Mouse (Mus musculus): Measurements from ENCODE around the gene Mms19. TPM values are rescaled to one million over a fixed set of nuclear protein-coding genes. Genes with fewer than 3 reads are reported as not detected.

Mms19 gene
- polyA plus RNA-seq, 1 experiment from 2014 or later: 35.6 TPM

DNA sequence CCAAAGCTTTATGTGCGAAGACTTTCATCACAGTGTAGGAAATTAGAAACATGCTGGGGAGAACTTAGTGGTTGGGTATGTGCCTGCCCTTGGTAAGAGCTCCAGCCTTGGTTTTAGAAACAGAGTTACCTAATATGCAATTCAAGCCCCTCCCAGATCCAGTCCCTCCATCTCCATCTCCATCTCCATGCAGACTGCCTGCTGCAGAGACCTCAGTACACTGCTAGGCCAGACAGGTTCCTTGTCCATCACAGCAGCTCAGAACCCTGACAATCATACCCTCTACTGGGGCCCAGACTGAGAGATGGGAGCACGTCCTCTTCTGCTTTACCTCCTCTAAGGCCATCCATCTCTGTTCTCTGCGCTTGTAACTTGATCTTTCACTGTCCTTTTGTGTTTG, 27.6 kb upstream of the Mms19 start:
- Histone ChIP-seq H3K4me1 (ENCODE audit: insufficient read depth) (no peaks in the 10 kb centered on the region), H3K27ac (ENCODE audit: low read depth) (no peak overlapping the region), H3K27me3 (ENCODE audit: insufficient read depth, low read length) (no peaks in the 10 kb centered on the region), H3K36me3 (ENCODE audit: insufficient read depth) (no peaks in the 10 kb centered on the region), H3K4me2 (no peak overlapping the region), H3K9ac (no peak overlapping the region), H3K4me3 (ENCODE audit: low read depth, low read length) (no peak overlapping the region), H3K9me3 (ENCODE audit: low read depth, low read length) (no peaks in the 10 kb centered on the region)
- 43% methylated on average over 3 of the region's 3 CpGs for WGBS
- DNase-seq (no peak), ATAC-seq (ENCODE audit: insufficient read depth) (no peak)
- no peak for TF ChIP-seq CTCF (IDR thresholded peaks at IDR 0.05; ENCODE audit: low read depth)

DNA sequence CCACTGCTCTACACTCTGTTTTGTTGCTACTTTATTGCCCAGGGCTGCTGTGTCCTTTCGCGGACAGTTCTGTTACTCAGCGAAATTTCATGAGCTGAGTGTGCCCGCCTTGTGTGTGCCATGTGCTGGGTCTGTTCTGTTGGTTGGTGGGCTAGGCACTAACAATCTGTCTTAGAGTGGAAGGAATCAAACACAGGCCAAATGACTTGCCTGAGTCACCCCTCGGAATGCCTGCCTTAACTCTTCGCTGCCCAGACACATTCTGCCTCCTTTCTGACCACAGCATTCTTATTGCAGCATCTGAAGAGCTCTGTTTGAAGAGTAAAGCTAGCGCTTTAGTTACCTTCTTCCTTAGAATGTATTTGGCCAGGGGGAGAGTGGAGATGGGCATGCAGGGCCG, 25.6 kb upstream of the Mms19 start:
- no peaks in the 10 kb centered on the region for H3K4me1 ChIP-seq (ENCODE audit: insufficient read depth)
- no peak overlapping the region for H3K27ac ChIP-seq (ENCODE audit: low read depth)
- no peaks in the 10 kb centered on the region for H3K9me3 ChIP-seq (ENCODE audit: low read depth, low read length)
- no peak for TF ChIP-seq CTCF (IDR thresholded peaks at IDR 0.05; ENCODE audit: low read depth)
- no peak overlapping the region for H3K4me3 ChIP-seq (ENCODE audit: low read depth, low read length)
- no peak for ATAC-seq (ENCODE audit: insufficient read depth)
- H3K4me2 ChIP-seq: no peak overlapping the region
- DNase-seq: no peak
- no peaks in the 10 kb centered on the region for H3K36me3 ChIP-seq (ENCODE audit: insufficient read depth)
- no peaks in the 10 kb centered on the region for H3K27me3 ChIP-seq (ENCODE audit: insufficient read depth, low read length)
- 53% methylated on average over 8 of the region's 8 CpGs for WGBS
- no peak overlapping the region for H3K9ac ChIP-seq

DNA sequence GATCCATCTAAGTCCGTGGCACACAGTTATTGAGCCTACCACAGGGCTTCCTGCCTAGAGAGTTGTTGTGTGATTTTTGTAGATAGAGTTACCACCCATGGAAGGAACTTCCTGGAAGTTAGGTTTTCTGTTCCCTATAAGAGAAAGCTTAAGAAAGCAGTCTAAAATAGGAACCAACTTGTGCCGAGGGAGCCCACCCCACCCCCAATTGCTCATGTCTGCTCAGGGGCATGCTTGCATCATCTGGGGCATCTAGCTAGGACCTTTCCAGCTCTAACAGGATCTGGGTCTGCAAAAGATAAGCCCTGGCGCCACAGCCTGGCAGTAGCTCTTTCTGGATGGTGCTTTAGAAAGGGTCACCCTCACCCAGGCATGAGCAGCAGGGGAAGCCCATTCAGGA, 24.7 kb upstream of the Mms19 start:
- no peak overlapping the region for H3K4me2 ChIP-seq
- peaks cover 6% of the 10 kb centered on the region; the same call in 1 of the 2 replicates for H3K4me1 ChIP-seq (ENCODE audit: insufficient read depth)
- no peak for TF ChIP-seq CTCF (IDR thresholded peaks at IDR 0.05; ENCODE audit: low read depth)
- ATAC-seq (ENCODE audit: insufficient read depth) (no peak), DNase-seq (no peak)
- 55% methylated on average over 3 of the region's 3 CpGs for WGBS
- no peaks in the 10 kb centered on the region for H3K36me3 ChIP-seq (ENCODE audit: insufficient read depth)
- H3K27me3 ChIP-seq (ENCODE audit: insufficient read depth, low read length): no peaks in the 10 kb centered on the region
- H3K27ac ChIP-seq (ENCODE audit: low read depth): no peak overlapping the region
- H3K9me3 ChIP-seq (ENCODE audit: low read depth, low read length): no peaks in the 10 kb centered on the region
- H3K9ac ChIP-seq: no peak overlapping the region
- H3K4me3 ChIP-seq (ENCODE audit: low read depth, low read length): no peak overlapping the region

- Histone ChIP-seq H3K9ac (no peak overlapping the region), H3K4me3 (ENCODE audit: low read depth, low read length) (no peak overlapping the region), H3K4me2 (no peak overlapping the region), H3K27ac (ENCODE audit: low read depth) (no peak overlapping the region), H3K27me3 (ENCODE audit: insufficient read depth, low read length) (no peaks in the 10 kb centered on the region), H3K4me1 (ENCODE audit: insufficient read depth) (peaks cover 12% of the 10 kb centered on the region; the same call in 1 of the 2 replicates), H3K9me3 (ENCODE audit: low read depth, low read length) (no peaks in the 10 kb centered on the region), H3K36me3 (ENCODE audit: insufficient read depth) (no peaks in the 10 kb centered on the region)
- DNase-seq (no peak), ATAC-seq (ENCODE audit: insufficient read depth) (no peak)
- 60% methylated on average over 6 of the region's 6 CpGs for WGBS
- TF ChIP-seq CTCF (IDR thresholded peaks at IDR 0.05; ENCODE audit: low read depth): no peak
Measured at GRCm38 (mm10) chr19:42004258-42004657, 23.3 kb upstream of the Mms19 start.

DNA sequence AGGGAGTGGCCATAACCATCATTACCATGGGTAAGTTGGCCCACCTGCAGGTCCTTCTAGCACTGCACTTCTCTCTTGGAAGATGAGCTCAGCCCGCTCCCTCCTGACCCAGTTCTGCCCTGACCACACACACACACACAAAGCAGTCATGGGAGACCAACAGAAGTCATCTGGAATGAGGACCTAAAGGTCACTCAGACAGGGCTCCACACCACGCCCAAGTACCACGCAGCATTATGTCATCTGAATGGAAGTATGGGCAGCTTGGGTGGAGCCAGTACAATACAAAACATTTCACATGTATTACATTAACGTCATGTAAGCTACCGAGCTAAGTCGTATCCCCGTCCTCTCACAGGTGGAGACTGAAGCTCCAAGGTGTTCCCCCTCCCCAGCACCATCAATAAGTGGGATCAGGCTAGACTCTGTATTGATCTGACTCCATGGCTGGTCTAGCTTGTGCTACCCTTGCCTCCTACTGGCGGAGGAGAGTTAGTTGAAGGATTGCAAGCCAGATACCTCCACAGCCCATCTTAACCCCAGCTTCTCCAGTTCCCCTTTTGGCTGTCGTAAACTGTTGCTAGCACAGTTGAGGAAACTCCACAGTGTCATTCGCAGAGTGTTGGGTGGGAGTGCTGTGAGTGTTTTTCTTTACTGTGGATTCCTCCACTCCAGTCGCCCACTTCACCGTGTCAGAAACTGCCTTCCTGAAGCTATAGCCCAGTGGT, 20.5 kb upstream of the Mms19 start:
- Histone ChIP-seq H3K9ac (no peak overlapping the region), H3K4me1 (ENCODE audit: insufficient read depth) (peaks cover 12% of the 10 kb centered on the region; the same call in 1 of the 2 replicates), H3K9me3 (ENCODE audit: low read depth, low read length) (no peaks in the 10 kb centered on the region), H3K4me3 (ENCODE audit: low read depth, low read length) (no peak overlapping the region), H3K27ac (ENCODE audit: low read depth) (peak overlapping the region; percentile 77; the same call in 1 of the 2 replicates), H3K4me2 (no peak overlapping the region), H3K36me3 (ENCODE audit: insufficient read depth) (no peaks in the 10 kb centered on the region), H3K27me3 (ENCODE audit: insufficient read depth, low read length) (no peaks in the 10 kb centered on the region)
- 90% methylated on average over 12 of the region's 12 CpGs for WGBS
- 0 out of 2 replicates have a peak, but pooled peaks have one; percentile 4 for TF ChIP-seq CTCF (IDR thresholded peaks at IDR 0.05; ENCODE audit: low read depth)
- no peak for DNase-seq
- no peak for ATAC-seq (ENCODE audit: insufficient read depth)

DNA sequence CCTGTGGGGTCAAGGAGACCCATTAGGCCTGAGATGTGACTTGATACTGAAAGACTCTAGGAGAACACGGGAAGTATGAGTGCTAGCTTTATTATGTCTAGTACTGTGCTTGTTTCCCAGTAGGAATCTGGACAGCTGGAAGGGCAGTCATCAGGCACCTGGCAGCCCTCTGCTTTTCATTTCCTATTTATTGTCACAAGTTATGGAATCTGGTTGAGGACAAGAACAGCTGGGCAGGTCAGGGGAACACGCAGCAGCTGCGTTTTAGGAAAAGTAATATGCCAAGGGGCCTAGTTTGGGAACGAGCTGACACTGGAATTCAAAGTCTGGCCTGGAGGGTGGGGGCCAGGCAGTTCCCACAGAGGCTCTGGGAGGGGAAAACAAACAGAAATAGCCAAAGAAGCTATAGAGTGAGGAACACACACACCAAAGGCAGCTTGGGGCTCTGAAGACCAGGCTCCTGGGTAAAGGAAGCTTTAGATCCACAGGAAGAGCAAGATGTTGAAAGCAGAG, 19.5 kb upstream of the Mms19 start:
- H3K9me3 ChIP-seq (ENCODE audit: low read depth, low read length): no peaks in the 10 kb centered on the region
- H3K4me3 ChIP-seq (ENCODE audit: low read depth, low read length): no peak overlapping the region
- H3K27ac ChIP-seq (ENCODE audit: low read depth): peak overlapping the region; percentile 77
- no peaks in the 10 kb centered on the region for H3K27me3 ChIP-seq (ENCODE audit: insufficient read depth, low read length)
- H3K4me2 ChIP-seq: no peak overlapping the region
- DNase-seq: peak; percentile 65
- TF ChIP-seq CTCF (IDR thresholded peaks at IDR 0.05; ENCODE audit: low read depth): no peak
- H3K36me3 ChIP-seq (ENCODE audit: insufficient read depth): no peaks in the 10 kb centered on the region
- ATAC-seq (ENCODE audit: insufficient read depth): peak; percentile 58; the same call in 1 of the 2 replicates
- no peak overlapping the region for H3K9ac ChIP-seq
- WGBS: 23% methylated on average over 4 of the region's 4 CpGs
- peaks cover 12% of the 10 kb centered on the region; the same call in 1 of the 2 replicates for H3K4me1 ChIP-seq (ENCODE audit: insufficient read depth)

DNA sequence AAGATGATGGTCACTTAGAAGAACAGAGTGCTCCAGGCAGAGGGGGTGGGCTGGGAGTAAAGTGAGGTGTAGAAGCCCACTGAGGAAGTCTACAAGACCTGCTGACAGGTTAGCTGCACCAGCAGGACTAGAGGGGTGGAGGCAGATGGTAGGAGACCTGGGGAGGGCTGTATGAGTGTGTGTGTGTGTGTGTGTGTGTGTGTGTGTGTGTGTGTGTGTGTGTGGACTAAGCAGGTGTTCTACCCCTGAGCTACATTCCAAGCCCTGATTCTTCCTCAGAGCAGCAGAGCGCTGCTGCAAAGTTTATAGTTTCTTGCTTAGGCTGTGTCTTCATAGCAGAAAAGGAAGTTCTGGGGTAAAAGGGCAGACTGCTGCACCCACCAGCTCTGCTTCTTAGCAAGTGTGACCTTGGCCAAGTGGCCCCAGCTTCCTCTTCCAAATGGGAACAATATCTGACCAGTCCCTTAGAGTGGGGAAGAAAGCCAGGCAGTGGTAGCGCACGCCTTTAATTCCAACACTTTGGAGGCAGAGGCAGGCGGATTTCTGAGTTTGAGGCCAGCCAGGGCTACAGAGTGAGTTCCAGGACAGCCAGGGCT, 18.8 kb upstream of the Mms19 start:
- 83% methylated on average over 4 of the region's 4 CpGs for WGBS
- no peak for TF ChIP-seq CTCF (IDR thresholded peaks at IDR 0.05; ENCODE audit: low read depth)
- DNase-seq (no peak), ATAC-seq (ENCODE audit: insufficient read depth) (no peak)
- no peak overlapping the region for H3K4me2 ChIP-seq
- no peak overlapping the region for H3K4me3 ChIP-seq (ENCODE audit: low read depth, low read length)
- H3K36me3 ChIP-seq (ENCODE audit: insufficient read depth): no peaks in the 10 kb centered on the region
- peaks cover 12% of the 10 kb centered on the region; the same call in 1 of the 2 replicates for H3K4me1 ChIP-seq (ENCODE audit: insufficient read depth)
- no peaks in the 10 kb centered on the region for H3K9me3 ChIP-seq (ENCODE audit: low read depth, low read length)
- H3K9ac ChIP-seq: no peak overlapping the region
- no peaks in the 10 kb centered on the region for H3K27me3 ChIP-seq (ENCODE audit: insufficient read depth, low read length)
- H3K27ac ChIP-seq (ENCODE audit: low read depth): peak overlapping the region; percentile 77; the same call in 1 of the 2 replicates

All from lung, embryonic 14.5 days (tissue).